Mouse (Mus musculus): Measurements from ENCODE around the gene Tbck. TPM values are rescaled to one million over a fixed set of nuclear protein-coding genes. Genes with fewer than 3 reads are reported as not detected.

The Tbck gene
- polyA plus RNA-seq, 1 experiment = 4.7 TPM

- H3K4me3 ChIP-seq (ENCODE audit: control insufficient read depth, insufficient read depth, low read length) = no peak overlapping the region
- H3K27ac ChIP-seq (ENCODE audit: control insufficient read depth, insufficient read depth, low read length) = no peak overlapping the region
- no peaks in the 10 kb centered on the region for H3K27me3 ChIP-seq (ENCODE audit: control insufficient read depth, insufficient read depth, low read length)
- H3K4me1 ChIP-seq (replicated peaks; ENCODE audit: control insufficient read depth, insufficient read depth, low read length) = no peaks in the 10 kb centered on the region
- DNase-seq = no peak
- no peaks in the 10 kb centered on the region for H3K36me3 ChIP-seq (ENCODE audit: control insufficient read depth, insufficient read depth, low read length)
- no peak for TF ChIP-seq CTCF (IDR thresholded peaks at IDR 0.05; ENCODE audit: borderline replicate concordance, control insufficient read depth, extremely low read depth, insufficient read depth, low read length, poor library complexity)
- no peak for TF ChIP-seq POLR2A (IDR thresholded peaks at IDR 0.05; ENCODE audit: control insufficient read depth, extremely low read depth, insufficient read depth, low read length, poor library complexity)
- WGBS = 100% methylated on average over 3 of the region's 3 CpGs
Observed at GRCm38 (mm10) chr3:132704216-132704615, 20.3 kb downstream of the Tbck start.

- Histone ChIP-seq H3K27me3 (ENCODE audit: control insufficient read depth, insufficient read depth, low read length) (no peaks in the 10 kb centered on the region), H3K4me1 (replicated peaks; ENCODE audit: control insufficient read depth, insufficient read depth, low read length) (no peaks in the 10 kb centered on the region), H3K4me3 (ENCODE audit: control insufficient read depth, insufficient read depth, low read length) (no peak overlapping the region), H3K36me3 (ENCODE audit: control insufficient read depth, insufficient read depth, low read length) (no peaks in the 10 kb centered on the region), H3K27ac (ENCODE audit: control insufficient read depth, insufficient read depth, low read length) (no peak overlapping the region)
- WGBS = 98% methylated on average over 4 of the region's 4 CpGs
- TF ChIP-seq POLR2A (IDR thresholded peaks at IDR 0.05; ENCODE audit: control insufficient read depth, extremely low read depth, insufficient read depth, low read length, poor library complexity) = no peak
- TF ChIP-seq CTCF (IDR thresholded peaks at IDR 0.05; ENCODE audit: borderline replicate concordance, control insufficient read depth, extremely low read depth, insufficient read depth, low read length, poor library complexity) = no peak
- DNase-seq = no peak
Observed at GRCm38 (mm10) chr3:132706977-132707376, 23.0 kb downstream of the Tbck start.

- no peak for DNase-seq
- no peaks in the 10 kb centered on the region for H3K36me3 ChIP-seq (ENCODE audit: control insufficient read depth, insufficient read depth, low read length)
- TF ChIP-seq CTCF (IDR thresholded peaks at IDR 0.05; ENCODE audit: borderline replicate concordance, control insufficient read depth, extremely low read depth, insufficient read depth, low read length, poor library complexity) = no peak
- no peak for TF ChIP-seq POLR2A (IDR thresholded peaks at IDR 0.05; ENCODE audit: control insufficient read depth, extremely low read depth, insufficient read depth, low read length, poor library complexity)
- no peak overlapping the region for H3K27ac ChIP-seq (ENCODE audit: control insufficient read depth, insufficient read depth, low read length)
- 92% methylated on average over 5 of the region's 5 CpGs for WGBS
- no peaks in the 10 kb centered on the region for H3K27me3 ChIP-seq (ENCODE audit: control insufficient read depth, insufficient read depth, low read length)
- H3K4me1 ChIP-seq (replicated peaks; ENCODE audit: control insufficient read depth, insufficient read depth, low read length) = no peaks in the 10 kb centered on the region
- H3K4me3 ChIP-seq (ENCODE audit: control insufficient read depth, insufficient read depth, low read length) = no peak overlapping the region
Observed at GRCm38 (mm10) chr3:132713913-132714312, 30.0 kb downstream of the Tbck start.

- Histone ChIP-seq H3K4me3 (ENCODE audit: control insufficient read depth, insufficient read depth, low read length) (no peak overlapping the region), H3K27ac (ENCODE audit: control insufficient read depth, insufficient read depth, low read length) (no peak overlapping the region), H3K27me3 (ENCODE audit: control insufficient read depth, insufficient read depth, low read length) (no peaks in the 10 kb centered on the region), H3K36me3 (ENCODE audit: control insufficient read depth, insufficient read depth, low read length) (peaks cover 7% of the 10 kb centered on the region), H3K4me1 (replicated peaks; ENCODE audit: control insufficient read depth, insufficient read depth, low read length) (no peaks in the 10 kb centered on the region)
- DNase-seq = no peak
- 96% methylated on average over 4 of the region's 4 CpGs for WGBS
- no peak for TF ChIP-seq POLR2A (IDR thresholded peaks at IDR 0.05; ENCODE audit: control insufficient read depth, extremely low read depth, insufficient read depth, low read length, poor library complexity)
- TF ChIP-seq CTCF (IDR thresholded peaks at IDR 0.05; ENCODE audit: borderline replicate concordance, control insufficient read depth, extremely low read depth, insufficient read depth, low read length, poor library complexity) = no peak
Observed at GRCm38 (mm10) chr3:132717316-132717715, 33.4 kb downstream of the Tbck start.

GRCm38 (mm10) chr3:132724326-132724725, 40.4 kb downstream of the Tbck start:
- Histone ChIP-seq H3K4me1 (replicated peaks; ENCODE audit: control insufficient read depth, insufficient read depth, low read length) (no peaks in the 10 kb centered on the region), H3K4me3 (ENCODE audit: control insufficient read depth, insufficient read depth, low read length) (no peak overlapping the region), H3K27me3 (ENCODE audit: control insufficient read depth, insufficient read depth, low read length) (no peaks in the 10 kb centered on the region), H3K27ac (ENCODE audit: control insufficient read depth, insufficient read depth, low read length) (no peak overlapping the region), H3K36me3 (ENCODE audit: control insufficient read depth, insufficient read depth, low read length) (peaks cover 11% of the 10 kb centered on the region)
- no peak for DNase-seq
- 98% methylated on average over 3 of the region's 3 CpGs for WGBS
- TF ChIP-seq CTCF (IDR thresholded peaks at IDR 0.05; ENCODE audit: borderline replicate concordance, control insufficient read depth, extremely low read depth, insufficient read depth, low read length, poor library complexity) = no peak
- TF ChIP-seq POLR2A (IDR thresholded peaks at IDR 0.05; ENCODE audit: control insufficient read depth, extremely low read depth, insufficient read depth, low read length, poor library complexity) = no peak

- 96% methylated on average over 10 of the region's 10 CpGs for WGBS
- Histone ChIP-seq H3K4me1 (replicated peaks; ENCODE audit: control insufficient read depth, insufficient read depth, low read length) (no peaks in the 10 kb centered on the region), H3K4me3 (ENCODE audit: control insufficient read depth, insufficient read depth, low read length) (no peak overlapping the region), H3K27ac (ENCODE audit: control insufficient read depth, insufficient read depth, low read length) (no peak overlapping the region), H3K36me3 (ENCODE audit: control insufficient read depth, insufficient read depth, low read length) (no peaks in the 10 kb centered on the region), H3K27me3 (ENCODE audit: control insufficient read depth, insufficient read depth, low read length) (no peaks in the 10 kb centered on the region)
- no peak for DNase-seq
- no peak for TF ChIP-seq CTCF (IDR thresholded peaks at IDR 0.05; ENCODE audit: borderline replicate concordance, control insufficient read depth, extremely low read depth, insufficient read depth, low read length, poor library complexity)
- TF ChIP-seq POLR2A (IDR thresholded peaks at IDR 0.05; ENCODE audit: control insufficient read depth, extremely low read depth, insufficient read depth, low read length, poor library complexity) = no peak
Observed at GRCm38 (mm10) chr3:132744287-132745146, 60.6 kb downstream of the Tbck start.

All from thymus, adult 2 months (tissue).